Mouse (Mus musculus) erythroblast, embryonic 14.5 days (primary cell): ENCODE data around the gene Tmem40.

ENCODE experiments used
- GATA1 ChIP-seq: IDR thresholded peaks from 2 replicates; pipeline ENCODE4 v1.6.1; 2012; ENCODE audit warnings: low read length, inconsistent platforms, mixed read lengths
- TAL1 ChIP-seq: IDR thresholded peaks from 3 replicates; pipeline ENCODE4 v1.6.1; 2012; ENCODE audit warnings: low read length, inconsistent platforms, mixed read lengths

DNA sequence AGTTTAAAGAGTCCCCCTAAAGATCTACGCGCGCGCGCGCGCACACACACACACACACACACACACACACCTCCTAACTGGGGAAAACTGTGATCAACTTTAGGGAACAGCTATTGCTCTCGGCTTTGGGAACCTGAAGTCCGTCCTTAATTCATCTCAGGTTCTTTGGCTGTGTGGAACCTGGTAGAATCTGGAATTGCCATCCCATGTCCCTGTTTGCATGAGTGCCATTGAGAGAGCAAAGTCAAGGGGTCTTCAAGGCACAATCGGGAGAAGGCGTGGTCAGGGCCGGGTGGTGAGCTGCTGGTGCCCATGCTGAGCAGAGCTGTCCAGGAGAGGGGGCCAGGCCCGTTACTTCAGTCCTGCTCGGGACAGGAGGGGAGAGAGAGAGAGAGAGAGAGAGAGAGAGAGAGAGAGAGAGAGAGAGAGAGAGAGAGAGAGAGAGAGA lies 11.8 kb upstream of the Tmem40 start:
- TF ChIP-seq GATA1 = no peak
- no peak for TF ChIP-seq TAL1
